Mouse (Mus musculus) MEL (cell line): ENCODE data around the gene Nptx1. TPM values are rescaled to one million over a fixed set of nuclear protein-coding genes. Genes with fewer than 3 reads are reported as not detected.

Source experiments
- DNase-seq: peaks from one replicate; pipeline ENCODE4 v3.0.0; 2011; ENCODE audit warnings: low read depth, low spot score
- H3K27ac ChIP-seq: 2 replicates; pipeline ENCODE4 v1.5.1; 2012; ENCODE audit warnings: low read depth, mild to moderate bottlenecking, control low read depth, low read length, moderate library complexity; ENCODE audit not compliant: control insufficient read depth
- H3K27me3 ChIP-seq, 2 experiments: fragments of 150-350 bp in 1 of 2; sonication (generic) in 1 of 2; 2 replicates each; pipeline ENCODE4 v1.6.1; 2012; ENCODE audit warnings: low read length in 2 of 2, mild to moderate bottlenecking in 2 of 2, improper control_type of control experiment in 1 of 2, moderate library complexity in 1 of 2; ENCODE audit not compliant: insufficient read depth in 2 of 2, control insufficient read depth in 1 of 2
- H3K36me3 ChIP-seq, 2 experiments: 2 replicates each; pipeline ENCODE4 v1.6.1; 2012 to 2014; ENCODE audit warnings: low read length in 2 of 2, improper control_type of control experiment in 1 of 2, inconsistent platforms in 1 of 2, mild to moderate bottlenecking in 1 of 2; ENCODE audit not compliant: insufficient read depth in 2 of 2, control insufficient read depth in 1 of 2
- H3K4me1 ChIP-seq, 2 experiments: fragments of 150-350 bp in 1 of 2; sonication (generic) in 1 of 2; 2 replicates each; pipeline ENCODE4 v1.6.1; 2012; ENCODE audit warnings: low read length in 2 of 2, improper control_type of control experiment in 1 of 2, mild to moderate bottlenecking in 1 of 2; ENCODE audit not compliant: insufficient read depth in 2 of 2, control insufficient read depth in 1 of 2
- H3K4me3 ChIP-seq, 2 experiments: fragments of 150-350 bp in 1 of 2; sonication (generic) in 1 of 2; 2 replicates each; pipeline ENCODE4 v1.5.1; 2012; ENCODE audit warnings: low read depth in 2 of 2, low read length in 2 of 2, mild to moderate bottlenecking in 2 of 2, moderate library complexity in 2 of 2, control low read depth in 1 of 2, improper control_type of control experiment in 1 of 2; ENCODE audit not compliant: control insufficient read depth in 1 of 2, insufficient read depth in 1 of 2
- H3K79me2 ChIP-seq: 2 replicates; pipeline ENCODE4 v1.6.1; 2012; ENCODE audit warnings: mild to moderate bottlenecking, low read length, moderate library complexity; ENCODE audit not compliant: control insufficient read depth, poor library complexity, insufficient read depth
- H3K9ac ChIP-seq: 2 replicates; pipeline ENCODE4 v1.6.1; 2012; ENCODE audit warnings: low read depth, mild to moderate bottlenecking, control low read depth, low read length, moderate library complexity; ENCODE audit not compliant: control insufficient read depth, poor library complexity, severe bottlenecking
- H3K9me3 ChIP-seq: fragments of 150-350 bp; sonication (generic); replicated peaks from 2 replicates; pipeline ENCODE4 v1.6.1; 2012; ENCODE audit warnings: mild to moderate bottlenecking, low read length, improper control_type of control experiment, moderate library complexity; ENCODE audit not compliant: insufficient read depth
- CHD2 ChIP-seq: IDR thresholded peaks from 2 replicates; pipeline ENCODE4 v1.6.1; 2011; ENCODE audit warnings: low read length, improper control_type of control experiment
- CTCF ChIP-seq, 3 experiments: IDR thresholded peaks in 2 of 3; conservative IDR thresholded peaks in 1 of 3; 2 replicates each; pipeline ENCODE4 v1.5.1; 2011 to 2012; ENCODE audit warnings: low read length in 3 of 3, low read depth in 2 of 3, mild to moderate bottlenecking in 2 of 3, improper control_type of control experiment in 1 of 3, inconsistent platforms in 1 of 3, mixed read lengths in 1 of 3, moderate library complexity in 1 of 3; ENCODE audit not compliant: control insufficient read depth in 1 of 3, insufficient read depth in 1 of 3, poor library complexity in 1 of 3, severe bottlenecking in 1 of 3
- E2F4 ChIP-seq: IDR thresholded peaks from 2 replicates; pipeline ENCODE4 v1.6.1; 2011; ENCODE audit warnings: low read depth, low read length, improper control_type of control experiment, borderline replicate concordance
- EP300 ChIP-seq, 2 experiments: IDR thresholded peaks; 2 replicates each; pipeline ENCODE4 v1.6.1; 2011; ENCODE audit warnings: improper control_type of control experiment in 2 of 2, low read length in 2 of 2, low read depth in 1 of 2, mild to moderate bottlenecking in 1 of 2
- HCFC1 ChIP-seq: IDR thresholded peaks from 2 replicates; pipeline ENCODE4 v1.6.1; 2012; ENCODE audit warnings: low read depth, mild to moderate bottlenecking, inconsistent platforms, low read length, improper control_type of control experiment, moderate library complexity
- MEF2A ChIP-seq: IDR thresholded peaks from 2 replicates; pipeline ENCODE4 v1.6.1; 2014; ENCODE audit warnings: low read depth, mild to moderate bottlenecking, inconsistent platforms, low read length, improper control_type of control experiment; ENCODE audit not compliant: poor library complexity, insufficient replicate concordance, severe bottlenecking; ENCODE audit errors: extremely low read depth
- MXI1 ChIP-seq: IDR thresholded peaks from 2 replicates; pipeline ENCODE4 v1.6.1; 2011; ENCODE audit warnings: mild to moderate bottlenecking, low read depth, low read length, improper control_type of control experiment
- MYC ChIP-seq: IDR thresholded peaks from 2 replicates; pipeline ENCODE4 v1.6.1; 2011; ENCODE audit warnings: low read depth, mild to moderate bottlenecking, low read length, improper control_type of control experiment, moderate library complexity
- NELFE ChIP-seq: IDR thresholded peaks from 2 replicates; pipeline ENCODE4 v1.6.1; 2011; ENCODE audit warnings: low read depth, low read length, improper control_type of control experiment
- NRF1 ChIP-seq: IDR thresholded peaks from 2 replicates; pipeline ENCODE4 v1.6.1; 2014; ENCODE audit warnings: low read depth, mild to moderate bottlenecking, inconsistent platforms, low read length, improper control_type of control experiment, moderate library complexity; ENCODE audit not compliant: poor library complexity, insufficient read depth, severe bottlenecking
- POLR2AphosphoS2 ChIP-seq: IDR thresholded peaks from 2 replicates; pipeline ENCODE4 v1.6.1; 2011; ENCODE audit warnings: low read length, improper control_type of control experiment
- RAD21 ChIP-seq: IDR thresholded peaks from 2 replicates; pipeline ENCODE4 v1.6.1; 2011; ENCODE audit warnings: mild to moderate bottlenecking, low read depth, low read length, improper control_type of control experiment
- SIN3A ChIP-seq: IDR thresholded peaks from 2 replicates; pipeline ENCODE4 v1.6.1; 2012; ENCODE audit warnings: low read length, improper control_type of control experiment, inconsistent platforms
- TAL1 ChIP-seq: IDR thresholded peaks from 2 replicates; pipeline ENCODE4 v1.6.1; 2012; ENCODE audit warnings: mild to moderate bottlenecking, inconsistent platforms, low read length, moderate library complexity, mixed read lengths
- TBP ChIP-seq: IDR thresholded peaks from 2 replicates; pipeline ENCODE4 v1.8.0; 2011; ENCODE audit warnings: low read depth, low read length, improper control_type of control experiment
- ZC3H11A ChIP-seq: IDR thresholded peaks from 2 replicates; pipeline ENCODE4 v1.6.1; 2012; ENCODE audit warnings: low read depth, mild to moderate bottlenecking, inconsistent platforms, low read length, improper control_type of control experiment
- ZKSCAN1 ChIP-seq: IDR thresholded peaks from 2 replicates; pipeline ENCODE4 v1.6.1; 2012; ENCODE audit warnings: low read depth, mild to moderate bottlenecking, inconsistent platforms, low read length, improper control_type of control experiment, moderate library complexity
- ZNF384 ChIP-seq: IDR thresholded peaks from 2 replicates; pipeline ENCODE4 v1.6.1; 2012; ENCODE audit warnings: low read depth, mild to moderate bottlenecking, inconsistent platforms, low read length, improper control_type of control experiment
- polyA plus RNA-seq, 2 experiments: library from polyadenylated mRNA; stranded (reverse) in 1 of 2; unstranded in 1 of 2; fragments of >175 nt in 1 of 2; fragments of >200 nt in 1 of 2; gene quantifications; 2 replicates each; pipeline versions ENCODE4 v1.2.1 to v1.2.4; 2012; ENCODE audit warnings: low replicate concordance in 2 of 2, low read depth in 1 of 2; ENCODE audit not compliant: insufficient read length in 2 of 2, insufficient read depth in 1 of 2, missing spikeins in 1 of 2
- total RNA-seq: library from RNA; depleted of rRNA; stranded (reverse); fragments of 300-350 nt; gene quantifications from 2 replicates; pipeline ENCODE4 v1.2.3, GENCODE M21; 2012

Gene Nptx1
- total and polyA plus RNA-seq, 3 experiments: not detected

GRCm38 (mm10) chr11:119519387-119519786, 28.2 kb downstream of the Nptx1 start:
- Histone ChIP-seq H3K79me2 (no peaks in the 10 kb centered on the region), H3K9me3 (no peaks in the 10 kb centered on the region), H3K9ac (no peak overlapping the region)
- DNase-seq: no peak
- TF ChIP-seq SIN3A: no peak
- TF ChIP-seq POLR2AphosphoS2: no peak
- TF ChIP-seq MYC: no peak
- TF ChIP-seq ZC3H11A: no peak
- TF ChIP-seq ZNF384: no peak
- no peak for TF ChIP-seq TBP
- no peak for TF ChIP-seq NELFE
- TF ChIP-seq CTCF (IDR thresholded peaks at IDR 0.05 in 2 of 3, conservative IDR thresholded peaks at IDR 0.05 in 1 of 3; ENCODE audit: control insufficient read depth in 1 of 3, insufficient read depth in 1 of 3, low read depth in 2 of 3, low read length in 3 of 3, poor library complexity in 1 of 3, severe bottlenecking in 1 of 3): no peak
- TF ChIP-seq CHD2: no peak
- TF ChIP-seq MXI1: no peak
- TF ChIP-seq TAL1: no peak
- TF ChIP-seq EP300 (IDR thresholded peaks at IDR 0.05; ENCODE audit: low read depth in 1 of 2, low read length in 2 of 2): no peak
- TF ChIP-seq MEF2A: no peak
- TF ChIP-seq, all 39 proteins: peak for 0
- peaks cover 0 to 6% of the 10 kb centered on the region in 2 experiments; a peak in 1 of 4 replicates for H3K4me1 ChIP-seq
- no peak overlapping the region for H3K4me3 ChIP-seq
- no peak overlapping the region for H3K27ac ChIP-seq
- peaks cover 0 to 3% of the 10 kb centered on the region in 2 experiments; a peak in 1 of 4 replicates for H3K36me3 ChIP-seq
- peaks cover 14 to 15% of the 10 kb centered on the region in 2 experiments for H3K27me3 ChIP-seq

GRCm38 (mm10) chr11:119516677-119517361, 30.7 kb downstream of the Nptx1 start:
- H3K9ac ChIP-seq: no peak overlapping the region
- no peaks in the 10 kb centered on the region for H3K9me3 ChIP-seq
- TF ChIP-seq E2F4: no peak
- no peak for TF ChIP-seq NELFE
- TF ChIP-seq ZKSCAN1: no peak
- no peak for TF ChIP-seq NRF1
- no peak for TF ChIP-seq MEF2A
- TF ChIP-seq MYC: no peak
- TF ChIP-seq SIN3A: no peak
- no peak for TF ChIP-seq HCFC1
- no peak for TF ChIP-seq TBP
- TF ChIP-seq RAD21: no peak
- H3K79me2 ChIP-seq: no peaks in the 10 kb centered on the region
- H3K4me3 ChIP-seq: no peak overlapping the region
- H3K27me3 ChIP-seq: peaks cover 14% of the 10 kb centered on the region in 2 experiments
- H3K4me1 ChIP-seq: no peaks in the 10 kb centered on the region
- no peak overlapping the region for H3K27ac ChIP-seq
- H3K36me3 ChIP-seq: no peaks in the 10 kb centered on the region
- DNase-seq: no peak
